Mouse (Mus musculus): ENCODE results near the gene Mcf2. TPM values are rescaled to one million over a fixed set of nuclear protein-coding genes. Genes with fewer than 3 reads are reported as not detected.

Gene Mcf2
- not detected for total RNA-seq (2023)

GRCm38 (mm10) chrX:60178744-60179458 lies at the start of gene Mcf2:
Mcf2 (minus strand) TSS chrX:60179089.

Other genes with a start within 250 kb of the Mcf2 start
- gene F9, start 179.6 kb downstream of the Mcf2 start, total RNA-seq (2023), result 1 to 10 TPM in 1 of 2 experiments, under 1 TPM in 1; 0.39 to 1.3 TPM